Mouse (Mus musculus) liver, embryonic 13.5 days (tissue): ENCODE measurements around the gene Ttc41. TPM values are rescaled to one million over a fixed set of nuclear protein-coding genes. Genes with fewer than 3 reads are reported as not detected.
A peak's percentile ranks its signal among the peaks of the same experiment; 100 is the strongest.

ENCODE experiments used
- ATAC-seq: fragments of 200-750 bp; cut with Nextera tagmentation; 2 replicates; pipeline ENCODE4 v1.8.0; 2017; ENCODE audit warnings: low read depth, mild to moderate bottlenecking, moderate number of reproducible peaks, moderate library complexity
- DNase-seq: peaks from one replicate; pipeline ENCODE4 v3.0.0; 2022
- H3K27ac ChIP-seq: fragments of 300-500 bp; sonication (generic); 2 replicates; pipeline ENCODE4 v1.5.1; 2015; ENCODE audit warnings: moderate library complexity, mild to moderate bottlenecking, inconsistent platforms
- H3K27me3 ChIP-seq: fragments of 300-500 bp; sonication (generic); 2 replicates; pipeline ENCODE4 v1.6.1; 2015; ENCODE audit warnings: mild to moderate bottlenecking, inconsistent platforms
- H3K36me3 ChIP-seq: fragments of 300-500 bp; sonication (generic); 2 replicates; pipeline ENCODE4 v1.6.1; 2015; ENCODE audit warnings: mild to moderate bottlenecking, inconsistent platforms
- H3K4me1 ChIP-seq: fragments of 300-500 bp; sonication (generic); replicated peaks from 2 replicates; pipeline ENCODE4 v1.6.1; 2015; ENCODE audit warnings: inconsistent platforms
- H3K4me2 ChIP-seq: fragments of 300-500 bp; sonication (generic); 2 replicates; pipeline ENCODE4 v1.6.1; 2015; ENCODE audit warnings: inconsistent platforms, mild to moderate bottlenecking, moderate library complexity
- H3K4me3 ChIP-seq: fragments of 300-500 bp; sonication (generic); replicated peaks from 2 replicates; pipeline ENCODE4 v1.5.1; 2015; ENCODE audit warnings: mild to moderate bottlenecking, inconsistent platforms
- H3K9ac ChIP-seq: fragments of 300-500 bp; sonication (generic); 2 replicates; pipeline ENCODE4 v1.6.1; 2015; ENCODE audit warnings: mild to moderate bottlenecking, inconsistent platforms
- H3K9me3 ChIP-seq: fragments of 300-500 bp; sonication (generic); replicated peaks from 2 replicates; pipeline ENCODE4 v1.6.1; 2016; ENCODE audit warnings: inconsistent platforms
- WGBS: fragments of 180-500 bp; shearing (Covaris S2); methylation state at CpG from one replicate; pipeline ENCODE4 v1.1.7; 2015; ENCODE audit not compliant: insufficient replicate concordance; 5-methylcytosine and 5-hydroxymethylcytosine counted together
- microRNA-seq: library from miRNA; unstranded; fragments of <30 nt; microRNA quantifications from one replicate; pipeline ENCODE4, GENCODE M21; 2016
- polyA plus RNA-seq: library from polyadenylated mRNA; unstranded; fragments of >200 nt; fragmentation: Nextera tagmentation; extraction: Ambion mirVana; gene quantifications from 2 replicates; pipeline ENCODE4 v1.2.1, GENCODE M21; 2015

Ttc41 gene
- polyA plus RNA-seq, 1 experiment from 2014 or later = 0.69 TPM

GRCm38 (mm10) chr10:86810612-86811011, 105.0 kb downstream of the Ttc41 start:
- Histone ChIP-seq H3K4me1 (peaks cover 5% of the 10 kb centered on the region; the same call in 1 of the 2 replicates), H3K9ac (no peak overlapping the region), H3K9me3 (no peaks in the 10 kb centered on the region), H3K27ac (no peak overlapping the region), H3K4me2 (no peak overlapping the region), H3K36me3 (no peaks in the 10 kb centered on the region), H3K4me3 (no peak overlapping the region), H3K27me3 (no peaks in the 10 kb centered on the region)
- ATAC-seq (no peak), DNase-seq (no peak)
- WGBS = 68% methylated on average over 5 of the region's 5 CpGs

GRCm38 (mm10) chr10:86814292-86815131, 108.9 kb downstream of the Ttc41 start:
- no peak overlapping the region for H3K4me2 ChIP-seq
- H3K36me3 ChIP-seq = no peaks in the 10 kb centered on the region
- DNase-seq (no peak), ATAC-seq (no peak)
- H3K9me3 ChIP-seq = no peaks in the 10 kb centered on the region
- no peak overlapping the region for H3K27ac ChIP-seq
- peaks cover 21% of the 10 kb centered on the region for H3K4me1 ChIP-seq
- WGBS = 72% methylated on average over 19 of the region's 19 CpGs
- no peak overlapping the region for H3K9ac ChIP-seq
- no peak overlapping the region for H3K4me3 ChIP-seq
- no peaks in the 10 kb centered on the region for H3K27me3 ChIP-seq

- H3K36me3 ChIP-seq = no peaks in the 10 kb centered on the region
- H3K4me1 ChIP-seq = peaks cover 21% of the 10 kb centered on the region
- no peaks in the 10 kb centered on the region for H3K9me3 ChIP-seq
- H3K27ac ChIP-seq = no peak overlapping the region
- 57% methylated on average over 7 of the region's 7 CpGs for WGBS
- DNase-seq (no peak), ATAC-seq (no peak)
- H3K9ac ChIP-seq = no peak overlapping the region
- no peak overlapping the region for H3K4me3 ChIP-seq
- no peaks in the 10 kb centered on the region for H3K27me3 ChIP-seq
- no peak overlapping the region for H3K4me2 ChIP-seq
Measured at GRCm38 (mm10) chr10:86815133-86815532, 109.5 kb downstream of the Ttc41 start.

- DNase-seq (no peak), ATAC-seq (no peak)
- Histone ChIP-seq H3K27ac (no peak overlapping the region), H3K9ac (no peak overlapping the region), H3K9me3 (no peaks in the 10 kb centered on the region), H3K4me2 (no peak overlapping the region), H3K36me3 (no peaks in the 10 kb centered on the region), H3K4me1 (peaks cover 21% of the 10 kb centered on the region), H3K4me3 (no peak overlapping the region), H3K27me3 (no peaks in the 10 kb centered on the region)
- WGBS = 54% methylated on average over 8 of the region's 8 CpGs
Measured at GRCm38 (mm10) chr10:86819649-86820165, 114.1 kb downstream of the Ttc41 start.

GRCm38 (mm10) chr10:86821014-86821413, 115.4 kb downstream of the Ttc41 start:
- WGBS = 73% methylated on average over 7 of the region's 7 CpGs
- Histone ChIP-seq H3K4me2 (no peak overlapping the region), H3K36me3 (peaks cover 3% of the 10 kb centered on the region; the same call in 1 of the 2 replicates), H3K4me3 (no peak overlapping the region), H3K4me1 (peaks cover 12% of the 10 kb centered on the region), H3K9me3 (no peaks in the 10 kb centered on the region), H3K27ac (no peak overlapping the region), H3K9ac (no peak overlapping the region), H3K27me3 (no peaks in the 10 kb centered on the region)
- ATAC-seq (no peak), DNase-seq (no peak)

- H3K4me1 ChIP-seq = peaks cover 4% of the 10 kb centered on the region; the same call in 1 of the 2 replicates
- H3K27ac ChIP-seq = no peak overlapping the region
- H3K4me2 ChIP-seq = no peak overlapping the region
- peaks cover 11% of the 10 kb centered on the region; the same call in 1 of the 2 replicates for H3K36me3 ChIP-seq
- H3K27me3 ChIP-seq = no peaks in the 10 kb centered on the region
- no peak overlapping the region for H3K4me3 ChIP-seq
- no peak for ATAC-seq
- WGBS = 83% methylated on average over 6 of the region's 6 CpGs
- H3K9ac ChIP-seq = no peak overlapping the region
- H3K9me3 ChIP-seq = no peaks in the 10 kb centered on the region
- no peak for DNase-seq
Measured at GRCm38 (mm10) chr10:86824093-86824492, 118.5 kb downstream of the Ttc41 start.

- H3K27me3 ChIP-seq = no peaks in the 10 kb centered on the region
- WGBS = 80% methylated on average over 14 of the region's 14 CpGs
- peaks cover 15% of the 10 kb centered on the region; the same call in 1 of the 2 replicates for H3K36me3 ChIP-seq
- no peak for DNase-seq
- no peak overlapping the region for H3K4me2 ChIP-seq
- H3K9me3 ChIP-seq = no peaks in the 10 kb centered on the region
- H3K4me1 ChIP-seq = no peaks in the 10 kb centered on the region
- no peak overlapping the region for H3K9ac ChIP-seq
- ATAC-seq = no peak
- no peak overlapping the region for H3K4me3 ChIP-seq
- H3K27ac ChIP-seq = no peak overlapping the region
Measured at GRCm38 (mm10) chr10:86824871-86825270, 119.3 kb downstream of the Ttc41 start.

- no peaks in the 10 kb centered on the region for H3K27me3 ChIP-seq
- H3K9me3 ChIP-seq = no peaks in the 10 kb centered on the region
- DNase-seq = no peak
- no peak overlapping the region for H3K27ac ChIP-seq
- H3K4me3 ChIP-seq = no peak overlapping the region
- peaks cover 15% of the 10 kb centered on the region; the same call in 1 of the 2 replicates for H3K36me3 ChIP-seq
- H3K9ac ChIP-seq = no peak overlapping the region
- no peak overlapping the region for H3K4me2 ChIP-seq
- no peak for ATAC-seq
- no peaks in the 10 kb centered on the region for H3K4me1 ChIP-seq
- 82% methylated on average over 10 of the region's 10 CpGs for WGBS
Measured at GRCm38 (mm10) chr10:86825871-86826522, 120.4 kb downstream of the Ttc41 start.

Small RNAs within 50 kb of the gene (microRNA-seq; reads per million reads assigned to microRNA genes)
- gene Gm25745 = 12.9 reads per million, percentile 28 among the genes with 10 or more reads in this experiment

Other genes starting within 250 kb of the Ttc41 start
- 0.14 and 0.17 TPM in 2 replicates for gene Syn3, start 206.9 kb upstream of the Ttc41 start, polyA plus RNA-seq
- gene Hsp90b1, start 302 bp upstream of the Ttc41 start, polyA plus RNA-seq = 327 and 424 TPM in 2 replicates
- not detected in 2 replicates for gene Gm49358, start 58.2 kb downstream of the Ttc41 start, polyA plus RNA-seq
- 0.35 and 0.61 TPM in 2 replicates for gene Nt5dc3, start 73.2 kb downstream of the Ttc41 start, polyA plus RNA-seq